Mouse (Mus musculus) lung, adult 2 months (tissue): Measurements from ENCODE around the gene Gm17657.

Experiments used
- CTCF ChIP-seq: fragments of 200-500 bp; IDR thresholded peaks from 2 replicates; pipeline ENCODE4 v1.5.1; 2011; ENCODE audit warnings: mild to moderate bottlenecking, low read length, control low read depth; ENCODE audit not compliant: insufficient read depth
- POLR2A ChIP-seq: fragments of 200-500 bp; IDR thresholded peaks from 2 replicates; pipeline ENCODE4 v1.6.1; 2011; ENCODE audit warnings: low read depth, mild to moderate bottlenecking, control low read depth, low read length, borderline replicate concordance; ENCODE audit errors: extremely low read depth

GRCm38 (mm10) chr17:29596771-29597132 is 47.3 kb upstream of the Gm17657 start:
- TF ChIP-seq POLR2A = no peak
- TF ChIP-seq CTCF = no peak
